Mouse (Mus musculus) erythroblast, embryonic 14.5 days (primary cell): ENCODE measurements around the gene Efcab1. TPM values are rescaled to one million over a fixed set of nuclear protein-coding genes. Genes with fewer than 3 reads are reported as not detected.
"Not testable (repeated sequence)": the region's sequence is repeated elsewhere in the genome, so short reads cannot be mapped to it uniquely, and the experiment has no call there.

Experiments used
- H3K27me3 ChIP-seq: 2 replicates; pipeline ENCODE4 v1.6.1; 2012; ENCODE audit warnings: inconsistent platforms; ENCODE audit not compliant: control insufficient read depth
- H3K36me3 ChIP-seq: 2 replicates; pipeline ENCODE4 v1.6.1; 2012; ENCODE audit warnings: mild to moderate bottlenecking, inconsistent platforms; ENCODE audit not compliant: control insufficient read depth
- H3K4me1 ChIP-seq: 2 replicates; pipeline ENCODE4 v1.6.1; 2012; ENCODE audit warnings: inconsistent platforms; ENCODE audit not compliant: control insufficient read depth
- H3K4me3 ChIP-seq: replicated peaks from 2 replicates; pipeline ENCODE3; 2012; ENCODE audit warnings: moderate library complexity, mild to moderate bottlenecking, inconsistent platforms
- H3K9me3 ChIP-seq: 2 replicates; pipeline ENCODE4 v1.6.1; 2012; ENCODE audit warnings: low read length, inconsistent platforms, mixed read lengths; ENCODE audit not compliant: control insufficient read depth
- GATA1 ChIP-seq: IDR thresholded peaks from 2 replicates; pipeline ENCODE4 v1.6.1; 2012; ENCODE audit warnings: low read length, inconsistent platforms, mixed read lengths
- TAL1 ChIP-seq: IDR thresholded peaks from 3 replicates; pipeline ENCODE4 v1.6.1; 2012; ENCODE audit warnings: low read length, inconsistent platforms, mixed read lengths
- polyA plus RNA-seq: library from polyadenylated mRNA; stranded (reverse); fragments of >175 nt; gene quantifications from 2 replicates; pipeline ENCODE4 v1.2.3, GENCODE M21; 2012

Gene Efcab1
- not detected in 2 replicates for polyA plus RNA-seq

GRCm38 (mm10) chr16:14906393-14907100 lies at the start of gene Efcab1:
Efcab1 (plus strand) TSS chr16:14906606.
- no peaks in the 10 kb centered on the region for H3K36me3 ChIP-seq
- peaks cover 3% of the 10 kb centered on the region; the same call in 1 of the 2 replicates for H3K9me3 ChIP-seq
- no peak within 1 kb of the TSS for H3K4me3 ChIP-seq
- no peaks in the 10 kb centered on the region; the same call in 1 of the 2 replicates for H3K27me3 ChIP-seq
- TF ChIP-seq TAL1: no peak
- no peak for TF ChIP-seq GATA1
- H3K4me1 ChIP-seq: no peaks in the 10 kb centered on the region

- H3K27me3 ChIP-seq: no peaks in the 10 kb centered on the region
- TF ChIP-seq TAL1: no peak
- TF ChIP-seq GATA1: no peak
- H3K4me3 ChIP-seq: no peak overlapping the region
- H3K36me3 ChIP-seq: no peaks in the 10 kb centered on the region
- no peaks in the 10 kb centered on the region for H3K4me1 ChIP-seq
- no peaks in the 10 kb centered on the region for H3K9me3 ChIP-seq
These were observed 47.0 kb upstream of the Efcab1 start for GRCm38 (mm10) chr16:14859443-14859842.

- H3K27me3 ChIP-seq: no peaks in the 10 kb centered on the region
- H3K9me3 ChIP-seq: no peaks in the 10 kb centered on the region
- no peaks in the 10 kb centered on the region for H3K36me3 ChIP-seq
- no peak overlapping the region for H3K4me3 ChIP-seq
- no peaks in the 10 kb centered on the region for H3K4me1 ChIP-seq
- TF ChIP-seq TAL1 (no peak), GATA1 (no peak)
These were observed 21.5 kb upstream of the Efcab1 start for GRCm38 (mm10) chr16:14884916-14885315.

DNA sequence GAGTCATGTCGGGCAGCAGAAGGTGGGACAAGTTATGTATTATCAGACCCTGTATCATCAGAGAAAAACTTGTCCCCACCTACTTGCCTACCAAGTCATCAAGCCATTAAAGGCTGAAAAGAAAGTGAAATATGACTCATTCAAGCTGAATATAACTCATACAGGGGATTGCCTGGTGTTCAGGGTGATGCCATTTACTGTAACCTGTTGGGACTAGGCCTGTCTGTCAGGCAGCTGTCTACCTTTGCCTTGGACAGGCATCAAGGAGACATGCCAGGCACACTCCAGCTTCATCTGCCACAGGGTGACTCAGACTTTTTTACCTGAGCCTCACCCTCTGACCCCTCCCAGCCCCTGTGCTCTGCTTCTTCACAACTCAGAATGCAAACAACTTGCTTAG lies 21.0 kb upstream of the Efcab1 start:
- TF ChIP-seq TAL1 (no peak), GATA1 (no peak)
- H3K4me3 ChIP-seq: no peak overlapping the region

DNA sequence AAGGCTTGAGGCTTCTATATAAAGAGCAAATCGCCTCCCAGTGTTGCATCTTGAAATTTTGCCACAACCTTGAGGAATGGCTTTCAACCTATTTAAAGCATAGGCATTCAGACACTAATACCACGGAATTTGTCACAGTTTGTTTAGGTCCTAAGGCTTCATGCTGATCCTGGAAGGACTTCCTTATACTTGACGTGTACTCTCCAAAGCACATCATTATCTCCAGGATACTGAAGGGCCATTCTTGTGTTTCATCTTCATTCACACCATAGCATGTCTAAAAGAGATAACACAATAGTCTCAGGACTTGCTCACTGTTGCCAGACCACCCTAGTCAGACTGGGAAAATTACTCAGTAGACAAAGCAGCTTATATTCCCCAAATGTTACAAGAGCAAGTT lies 13.9 kb upstream of the Efcab1 start:
- no peak for TF ChIP-seq GATA1
- no peak for TF ChIP-seq TAL1
- no peaks in the 10 kb centered on the region for H3K4me1 ChIP-seq
- no peaks in the 10 kb centered on the region for H3K27me3 ChIP-seq
- H3K9me3 ChIP-seq: no peaks in the 10 kb centered on the region
- H3K36me3 ChIP-seq: no peaks in the 10 kb centered on the region
- no peak overlapping the region for H3K4me3 ChIP-seq

More for the DNA sequence above, 21.0 kb upstream of the Efcab1 start:
- no peaks in the 10 kb centered on the region for H3K9me3 ChIP-seq
- H3K36me3 ChIP-seq: no peaks in the 10 kb centered on the region
- H3K4me1 ChIP-seq: no peaks in the 10 kb centered on the region
- H3K27me3 ChIP-seq: no peaks in the 10 kb centered on the region

DNA sequence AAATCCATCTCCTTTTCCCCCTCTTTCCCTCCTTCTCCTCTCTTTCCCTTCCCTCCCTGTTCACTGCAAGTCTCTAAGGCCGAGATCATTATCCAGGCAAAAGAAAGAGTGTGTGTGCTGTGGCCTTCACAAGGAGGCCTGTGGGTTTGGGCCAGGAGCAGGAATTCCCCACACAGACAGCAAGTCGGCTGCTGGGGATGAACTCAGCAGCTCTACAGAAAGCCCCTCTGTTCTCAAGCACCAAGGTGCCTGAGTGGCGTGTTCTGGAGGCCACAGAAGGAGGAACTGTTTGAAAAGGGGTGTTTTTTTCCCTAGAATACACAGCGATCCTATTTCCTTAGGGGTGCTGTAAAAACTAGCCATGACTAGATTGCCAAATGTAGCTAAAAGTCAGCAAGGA lies 12.5 kb upstream of the Efcab1 start:
- no peak for TF ChIP-seq TAL1
- no peak for TF ChIP-seq GATA1
- no peaks in the 10 kb centered on the region for H3K36me3 ChIP-seq
- no peak overlapping the region for H3K4me3 ChIP-seq
- no peaks in the 10 kb centered on the region for H3K27me3 ChIP-seq
- no peaks in the 10 kb centered on the region for H3K4me1 ChIP-seq
- H3K9me3 ChIP-seq: no peaks in the 10 kb centered on the region

DNA sequence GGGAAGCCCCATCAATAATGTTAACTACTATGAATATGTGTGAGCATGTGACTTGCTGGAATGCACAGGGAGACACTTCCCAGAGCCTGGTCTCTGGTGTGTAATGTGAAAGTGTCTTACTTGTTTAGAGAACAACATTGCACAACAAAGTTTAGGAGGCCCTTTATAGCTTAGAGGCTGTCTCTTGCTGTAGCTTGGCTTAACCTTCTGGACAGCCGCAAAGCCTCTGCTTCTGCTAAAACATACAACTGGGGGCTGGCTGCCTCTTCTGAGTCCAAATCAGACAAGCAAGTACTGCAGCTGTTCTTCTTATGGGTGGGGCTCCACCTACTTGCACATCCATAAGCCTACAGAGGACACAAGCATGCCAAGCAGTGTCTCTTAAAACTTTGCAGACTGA lies 11.7 kb upstream of the Efcab1 start:
- Histone ChIP-seq H3K27me3 (no peaks in the 10 kb centered on the region), H3K36me3 (no peaks in the 10 kb centered on the region), H3K9me3 (no peaks in the 10 kb centered on the region), H3K4me3 (no peak overlapping the region), H3K4me1 (no peaks in the 10 kb centered on the region)
- TF ChIP-seq GATA1 (no peak), TAL1 (no peak)

DNA sequence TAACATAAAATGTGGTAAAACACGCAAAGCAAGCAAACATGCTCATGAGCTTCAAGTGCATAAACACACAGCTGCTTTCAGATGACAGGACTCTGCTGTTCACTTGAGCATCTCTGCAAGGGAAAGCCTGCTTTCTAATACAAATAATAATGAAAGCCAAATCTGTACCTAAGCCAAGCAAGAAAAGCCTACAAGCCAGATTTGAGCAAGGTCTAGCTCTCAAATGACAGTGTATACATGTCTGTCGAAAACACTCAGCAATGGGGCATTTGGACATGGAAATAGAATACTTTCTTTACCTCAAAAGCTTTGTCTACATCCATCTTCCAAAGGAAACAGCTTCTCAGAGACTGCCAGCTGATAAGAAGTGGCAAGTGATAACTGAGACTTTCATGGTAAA lies 10.9 kb upstream of the Efcab1 start:
- Histone ChIP-seq H3K9me3 (no peaks in the 10 kb centered on the region), H3K4me3 (no peak overlapping the region), H3K36me3 (no peaks in the 10 kb centered on the region), H3K4me1 (no peaks in the 10 kb centered on the region), H3K27me3 (no peaks in the 10 kb centered on the region)
- TF ChIP-seq GATA1 (no peak), TAL1 (no peak)

DNA sequence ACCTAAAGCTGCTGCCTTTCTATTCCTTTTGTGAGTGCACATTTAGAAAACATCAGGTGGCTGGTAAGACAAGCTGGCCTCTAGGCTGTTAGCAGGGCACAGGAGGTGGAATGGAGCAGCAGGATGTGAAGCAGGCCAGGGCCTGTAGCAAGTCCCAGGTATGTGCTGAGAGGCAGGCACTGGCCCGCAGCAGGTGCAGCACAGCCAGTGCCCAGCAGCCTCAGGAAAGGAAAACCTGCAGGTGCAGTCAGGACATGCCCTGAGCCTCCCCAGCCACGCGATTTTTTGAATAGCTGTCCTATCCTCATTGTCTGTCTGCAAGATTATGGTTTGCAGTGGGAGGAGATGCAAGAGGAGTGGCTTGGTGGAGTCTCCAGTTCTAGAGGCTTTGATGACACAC lies 24.3 kb downstream of the Efcab1 start:
- not testable (repeated sequence) for H3K36me3 ChIP-seq, H3K4me3 ChIP-seq, H3K4me1 ChIP-seq, H3K27me3 ChIP-seq, H3K9me3 ChIP-seq

DNA sequence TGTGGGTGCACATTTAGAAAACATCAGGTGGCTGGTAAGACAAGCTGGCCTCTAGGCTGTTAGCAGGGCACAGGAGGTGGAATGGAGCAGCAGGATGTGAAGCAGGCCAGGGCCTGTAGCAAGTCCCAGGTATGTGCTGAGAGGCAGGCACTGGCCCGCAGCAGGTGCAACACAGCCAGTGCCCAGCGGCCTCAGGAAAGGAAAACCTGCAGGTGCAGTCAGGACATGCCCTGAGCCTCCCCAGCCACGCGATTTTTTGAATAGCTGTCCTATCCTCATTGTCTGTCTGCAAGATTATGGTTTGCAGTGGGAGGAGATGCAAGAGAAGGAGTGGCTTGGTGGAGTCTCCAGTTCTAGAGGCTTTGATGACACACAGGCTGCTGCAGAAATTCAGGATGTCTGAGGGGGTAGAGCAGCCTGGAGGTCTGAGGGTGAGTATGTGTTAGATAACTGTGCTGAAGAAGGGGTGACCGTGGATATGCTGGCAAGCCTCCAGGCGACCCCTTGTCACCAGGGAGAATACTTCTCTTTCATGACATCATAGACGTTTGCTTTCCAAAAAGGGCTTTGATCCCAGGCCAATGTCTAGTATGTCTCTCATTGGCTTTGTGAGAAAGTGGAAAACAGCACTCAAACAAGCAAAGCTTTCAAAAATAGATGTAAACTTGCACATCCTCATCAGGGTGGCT lies 30.2 kb downstream of the Efcab1 start:
- not testable (repeated sequence) for H3K4me3 ChIP-seq, H3K36me3 ChIP-seq, H3K4me1 ChIP-seq, H3K27me3 ChIP-seq, H3K9me3 ChIP-seq
